Mouse (Mus musculus) c-Kit-negative CD71-positive TER-119-positive erythroid progenitor cells, embryonic 14.5 days (primary cell): Measurements from ENCODE around the gene Pbxip1.

Experiments used
- DNase-seq: peaks from one replicate; pipeline ENCODE4 v3.0.0-alpha.2; 2013; ENCODE audit warnings: low read depth, low spot score

The Pbxip1 gene

DNA sequence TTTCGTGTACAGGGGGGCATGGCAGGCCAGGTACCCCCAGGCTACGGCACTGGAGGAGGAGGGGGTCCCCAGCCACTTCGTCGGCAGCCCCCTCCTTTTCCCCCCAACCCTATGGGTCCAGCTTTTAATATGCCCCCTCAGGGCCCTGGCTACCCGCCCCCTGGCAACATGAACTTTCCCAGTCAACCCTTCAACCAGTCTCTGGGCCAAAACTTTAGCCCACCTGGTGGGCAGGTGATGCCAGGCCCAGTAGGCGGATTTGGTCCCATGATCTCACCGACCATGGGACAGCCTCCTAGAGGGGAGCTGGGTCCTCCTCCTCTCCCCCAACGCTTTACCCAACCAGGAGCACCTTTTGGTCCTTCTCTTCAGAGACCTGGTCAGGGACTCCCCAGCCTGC lies 3.9 kb upstream of the Pbxip1 start:
- no peak for DNase-seq

DNA sequence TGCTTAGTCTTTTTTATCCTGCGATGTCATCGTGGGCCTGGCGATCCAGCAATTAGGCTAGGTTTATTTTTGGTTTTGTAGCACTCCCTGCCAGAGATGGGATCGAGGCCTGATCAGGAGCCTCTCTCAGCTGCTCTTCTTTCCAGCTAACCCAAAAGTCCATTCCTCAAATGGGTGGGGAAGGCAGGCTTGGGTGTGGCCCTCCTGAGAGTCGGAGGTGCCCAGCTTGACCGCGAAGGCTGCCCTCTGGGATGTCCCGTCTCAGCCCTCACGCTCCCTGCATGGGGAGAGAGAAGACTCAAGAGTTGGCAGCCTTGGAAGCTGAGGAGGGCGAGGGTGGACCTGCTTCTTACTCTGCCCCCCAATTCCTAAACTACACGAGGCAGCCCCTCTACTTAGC lies 2.0 kb upstream of the Pbxip1 start:
- DNase-seq: no peak

- no peak for DNase-seq
Observed at GRCm38 (mm10) chr3:89435041-89435440, 1.5 kb upstream of the Pbxip1 start.

DNA sequence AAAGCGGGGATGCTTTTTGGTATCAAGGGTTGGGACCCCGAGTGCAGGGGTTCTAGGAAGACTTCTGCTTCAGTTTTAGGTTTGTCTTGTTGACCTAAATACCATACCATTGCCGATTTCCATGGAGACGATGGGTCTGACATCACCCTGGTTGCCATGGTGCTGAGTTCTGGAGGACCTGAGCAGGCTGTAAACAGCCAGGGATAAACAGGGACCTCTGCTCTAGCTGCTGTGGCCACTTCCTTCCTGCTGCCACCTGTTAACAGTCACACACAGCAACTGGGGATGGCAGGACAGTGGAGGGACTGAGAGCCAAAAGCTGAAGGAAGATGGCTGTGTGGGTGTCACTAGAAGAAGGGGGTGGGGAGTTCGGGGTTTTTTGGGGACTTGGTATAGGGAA lies 763 bp downstream of the Pbxip1 start:
- no peak for DNase-seq

GRCm38 (mm10) chr3:89440691-89441090 lies 4.2 kb downstream of the Pbxip1 start:
- no peak for DNase-seq

DNA sequence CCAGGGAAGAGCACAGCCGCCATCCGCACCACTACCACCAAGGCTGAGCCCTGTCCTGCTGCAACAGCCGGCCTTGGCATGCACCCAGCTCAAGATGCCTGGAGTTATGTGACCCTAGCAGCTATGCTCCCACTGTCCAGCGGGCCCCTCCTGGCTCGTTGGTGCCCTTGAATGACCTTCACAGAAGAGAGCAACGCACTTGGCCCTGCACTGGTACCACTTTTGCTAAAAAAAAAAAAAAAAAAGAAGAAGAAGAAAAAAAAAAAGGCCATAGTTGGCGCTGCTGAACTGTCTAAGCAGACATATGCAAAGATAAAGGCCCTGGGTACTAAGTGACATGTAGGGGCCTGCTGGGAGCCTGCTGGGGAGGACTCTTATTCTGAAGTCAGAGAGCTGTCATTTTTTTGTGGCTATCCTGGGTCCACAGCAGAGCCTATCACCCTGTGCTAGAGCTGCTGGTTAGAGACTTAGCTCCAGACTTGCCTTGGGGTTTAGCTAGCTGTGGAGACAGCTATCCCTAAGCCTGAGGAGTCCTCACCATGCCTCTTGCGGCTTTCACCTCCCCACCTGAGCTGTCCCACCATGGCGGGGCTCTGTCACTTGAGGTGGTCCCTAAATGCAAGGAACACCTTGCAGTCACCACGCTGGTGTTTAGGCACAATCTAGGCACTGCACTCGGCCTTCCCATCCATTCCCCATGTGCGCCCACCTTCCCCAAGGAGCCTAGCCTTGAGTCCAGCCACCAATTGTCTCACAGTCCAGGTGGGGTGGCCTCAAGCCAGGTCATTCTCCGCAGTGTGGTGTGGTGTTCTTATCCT lies 12.4 kb downstream of the Pbxip1 start:
- no peak for DNase-seq

GRCm38 (mm10) chr3:89449541-89449940 lies 13.0 kb downstream of the Pbxip1 start:
- peak; percentile 57 for DNase-seq

DNA sequence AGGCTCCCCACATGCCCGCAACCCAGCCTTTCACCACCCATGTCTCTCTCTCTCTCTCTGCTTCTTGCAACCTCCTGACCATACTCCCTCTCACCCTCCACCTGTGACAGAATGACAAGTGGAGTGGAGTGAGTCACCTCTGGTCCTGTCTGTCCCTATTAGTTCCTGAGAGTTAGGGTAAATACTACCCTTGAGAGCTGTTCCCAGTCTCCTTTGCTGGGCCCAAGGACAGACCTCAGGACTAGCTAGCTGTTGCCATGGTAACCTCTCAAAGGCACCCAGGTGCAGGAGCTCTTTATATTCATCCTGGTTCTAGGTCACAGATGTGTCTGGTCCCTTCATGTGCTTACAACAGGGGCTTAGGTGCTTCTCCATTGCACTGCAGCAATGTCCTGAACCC lies 15.4 kb downstream of the Pbxip1 start:
- DNase-seq: no peak

DNA sequence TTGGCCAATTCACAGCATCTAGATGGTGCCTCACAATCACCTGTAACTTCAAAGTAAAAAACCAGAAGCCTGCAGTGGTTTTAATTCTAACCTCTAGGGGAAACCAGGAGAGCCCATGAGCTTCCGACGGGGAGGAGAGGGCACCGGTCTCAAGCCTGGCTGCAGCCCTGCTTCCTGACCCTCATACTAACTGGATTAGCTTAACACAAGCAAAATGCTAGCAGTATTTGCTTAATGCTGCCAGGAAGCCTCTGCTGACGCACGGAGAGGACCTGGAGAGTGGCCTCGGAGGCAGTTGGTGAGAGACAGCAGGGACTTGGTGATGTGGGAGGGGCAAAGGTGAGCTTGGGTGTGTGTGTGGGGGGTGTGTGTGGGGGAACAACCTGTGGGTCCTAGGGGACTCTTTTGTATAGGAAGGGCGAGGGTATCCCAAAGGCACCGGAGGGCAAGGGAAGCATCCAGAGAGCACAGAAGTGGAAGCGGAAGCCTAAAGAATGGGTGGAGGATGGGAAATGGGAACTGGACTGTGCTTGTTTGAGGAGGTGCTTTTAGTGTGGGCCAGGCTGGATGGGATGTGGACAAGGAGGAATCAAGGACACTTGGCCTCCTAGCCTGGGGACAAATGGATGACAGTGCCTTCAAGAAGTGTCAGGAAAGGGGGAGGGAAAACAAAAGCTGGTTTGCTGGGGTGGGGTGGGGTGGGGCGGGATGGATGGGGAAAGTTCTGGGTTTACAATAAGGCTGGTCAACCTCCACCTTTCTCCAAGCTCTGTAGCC lies 18.1 kb downstream of the Pbxip1 start, which contains the start of gene Pmvk:
Pmvk (plus strand) TSS at position 141 of the 777 bp plus-strand sequence.
- DNase-seq: no peak

- DNase-seq: no peak
Observed at GRCm38 (mm10) chr3:89455786-89456285, 19.3 kb downstream of the Pbxip1 start.

DNA sequence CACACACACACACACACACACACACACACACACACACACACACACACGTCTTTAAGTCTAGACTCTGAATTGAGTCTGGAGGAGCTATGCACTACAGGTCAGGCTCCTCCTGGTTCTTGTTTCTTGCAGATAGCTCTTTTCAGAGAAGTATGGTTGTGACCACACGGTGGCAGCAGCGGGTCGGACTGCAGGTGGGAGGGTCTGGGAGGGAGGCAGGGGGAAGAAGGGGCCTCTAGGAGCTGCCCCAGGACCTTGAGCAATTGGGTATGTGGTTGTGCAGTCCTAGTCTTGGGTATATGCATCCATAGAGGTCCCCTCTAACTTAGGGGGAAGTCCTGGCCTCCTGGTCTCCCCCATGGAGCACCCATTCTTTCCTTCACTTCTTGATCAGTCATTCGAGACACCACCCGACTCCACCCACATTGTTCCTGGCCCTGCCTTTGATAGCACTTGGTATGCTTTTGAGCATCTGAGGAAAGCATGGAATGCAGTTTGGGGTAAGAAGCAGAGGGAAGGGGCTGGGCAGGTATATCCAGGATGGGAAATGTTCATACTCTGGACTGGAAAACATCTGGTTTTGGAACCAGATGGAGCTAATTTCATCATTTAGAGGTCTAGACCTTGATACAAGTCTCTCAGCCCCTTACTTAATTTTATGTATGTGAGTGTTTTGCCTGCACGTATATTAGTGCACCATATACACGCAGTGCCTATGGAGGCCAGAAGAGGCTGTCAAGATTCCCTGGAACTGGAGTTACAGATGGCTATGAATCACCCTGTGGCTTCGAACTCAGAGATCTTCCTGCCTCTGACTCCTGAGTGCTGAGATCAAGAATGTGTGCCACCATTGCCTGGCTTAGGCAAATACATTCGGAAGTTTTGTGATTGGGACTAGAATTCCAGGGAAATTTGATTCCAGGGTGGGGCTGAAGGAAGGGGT lies 20.5 kb downstream of the Pbxip1 start:
- peak; percentile 62 for DNase-seq

DNA sequence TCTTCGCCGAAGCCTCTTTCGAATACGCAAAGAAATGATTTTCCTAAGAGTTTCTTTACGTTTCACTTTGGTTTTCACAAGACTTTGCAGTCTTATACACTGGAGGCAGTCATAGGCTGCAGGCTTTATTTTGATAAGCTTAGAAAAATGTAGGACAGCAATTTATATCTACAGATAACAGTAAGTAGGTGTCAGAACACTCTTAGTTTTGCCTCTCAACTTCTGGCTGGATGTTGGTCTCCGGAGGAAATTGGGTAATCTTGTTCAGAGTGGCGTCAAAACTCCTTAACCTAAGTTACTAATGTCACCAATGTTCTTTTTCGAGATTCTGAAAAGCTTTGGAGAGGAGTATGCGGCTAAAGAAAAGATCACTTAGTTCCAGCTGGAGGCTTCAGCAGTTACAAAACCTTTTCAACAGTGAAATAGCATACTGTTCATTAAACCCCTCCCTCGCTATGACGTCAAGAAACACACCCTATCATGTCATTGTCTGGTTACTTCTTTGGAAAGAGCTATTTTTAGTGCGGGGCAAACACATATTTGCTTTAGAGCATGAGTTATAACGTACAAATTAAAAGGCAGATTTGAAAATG lies 22.0 kb downstream of the Pbxip1 start:
- peak; percentile 15 for DNase-seq

DNA sequence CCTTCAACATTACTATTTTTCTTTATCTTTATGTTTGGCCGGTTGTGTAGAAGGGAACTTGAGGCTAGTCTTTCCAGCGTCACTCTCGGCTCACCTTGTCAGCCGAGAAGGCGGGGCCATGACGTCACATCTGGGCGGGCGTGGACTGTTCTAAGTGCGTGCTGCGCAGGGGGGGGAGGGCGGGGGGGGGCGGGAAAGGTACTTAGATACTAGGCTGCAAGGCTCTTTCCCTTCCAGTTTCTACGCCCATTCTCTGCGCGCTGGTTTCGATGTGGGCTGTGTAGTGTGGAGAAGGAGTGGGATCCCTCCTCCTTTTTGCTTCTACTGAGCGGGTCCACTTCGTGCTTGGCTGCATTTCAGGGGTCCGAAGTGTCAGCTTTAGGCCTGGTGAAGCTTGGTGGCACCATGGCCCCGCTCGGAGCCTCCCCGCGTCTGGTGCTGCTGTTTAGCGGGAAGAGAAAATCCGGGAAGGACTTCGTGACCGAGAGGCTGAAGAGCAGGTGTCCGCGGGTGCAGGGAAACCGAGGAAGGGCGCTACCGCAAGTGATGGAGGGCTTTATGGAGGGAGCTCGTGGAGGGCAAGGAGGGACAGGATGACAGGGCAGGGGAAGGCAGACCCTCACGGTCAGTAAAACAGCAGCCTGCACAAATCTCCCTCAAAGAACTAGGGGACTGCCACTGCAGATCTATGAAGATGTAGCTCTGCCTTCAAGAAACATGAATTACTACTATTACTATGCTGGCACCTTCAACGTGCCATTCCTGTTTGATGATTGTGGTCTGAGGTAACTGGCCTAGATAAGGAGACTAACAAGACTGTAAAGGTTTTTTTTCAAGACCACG lies 22.7 kb downstream of the Pbxip1 start:
- DNase-seq: peak; percentile 92

- DNase-seq: no peak
Observed at GRCm38 (mm10) chr3:89468268-89468667, 31.8 kb downstream of the Pbxip1 start.

DNA sequence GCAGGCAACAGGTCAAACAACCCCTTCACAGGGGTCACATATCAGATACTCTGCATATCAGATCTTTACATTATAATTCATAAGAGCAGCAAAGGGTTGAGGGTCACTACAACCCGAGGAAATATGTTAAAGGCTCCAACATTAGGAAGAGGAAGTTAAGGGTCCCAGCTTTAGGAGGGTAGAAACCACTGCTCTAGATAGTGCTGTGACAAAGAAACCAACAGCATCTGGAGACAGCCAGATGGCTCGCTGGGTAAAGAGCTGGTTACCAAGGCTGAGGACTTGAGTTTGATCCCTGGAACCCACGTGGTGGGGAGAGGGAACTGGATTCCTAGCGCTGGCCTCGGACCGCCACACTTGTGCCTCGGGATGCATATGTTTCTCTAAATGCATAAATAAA lies 35.8 kb downstream of the Pbxip1 start:
- no peak for DNase-seq

GRCm38 (mm10) chr3:89473838-89474237 lies 37.3 kb downstream of the Pbxip1 start:
- DNase-seq: no peak

DNA sequence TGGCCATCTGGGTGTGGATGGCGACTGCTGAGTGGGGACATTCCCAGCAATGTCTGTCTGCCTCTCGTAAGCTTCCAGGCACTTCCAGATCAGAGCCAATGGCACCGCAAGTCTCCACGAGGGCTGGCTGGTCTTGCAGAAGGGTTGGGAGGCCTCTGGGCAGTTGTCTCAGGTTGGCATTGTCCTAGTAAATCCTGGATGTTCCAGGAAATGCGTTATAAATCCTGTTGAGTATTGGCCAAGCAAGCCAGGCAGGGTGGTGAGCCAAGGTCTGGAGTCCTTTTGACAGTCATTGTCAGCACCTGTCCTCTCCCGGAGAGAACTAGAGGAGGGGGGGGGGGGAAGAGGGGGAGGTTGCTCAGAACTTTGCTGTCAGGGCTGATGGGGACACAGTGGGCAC lies 42.5 kb downstream of the Pbxip1 start:
- no peak for DNase-seq

DNA sequence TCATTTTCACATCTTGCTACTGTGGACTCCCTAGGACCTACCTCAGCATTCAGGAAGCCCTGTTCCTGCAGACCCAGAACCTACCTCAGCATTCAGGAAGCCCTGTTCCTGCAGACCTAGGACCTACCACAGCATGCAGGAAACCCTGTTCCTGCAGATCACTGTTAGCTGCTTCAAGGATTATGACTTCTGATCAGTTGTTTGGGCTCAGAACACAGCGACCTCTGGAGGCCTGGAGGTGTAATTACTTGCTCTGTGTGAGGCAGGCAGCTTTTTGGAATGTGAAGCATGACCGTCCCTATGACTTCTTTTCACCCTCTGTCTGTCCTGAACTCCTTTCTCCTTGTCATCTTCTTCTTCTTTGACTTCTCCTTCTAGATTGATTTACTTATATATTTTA lies 45.0 kb downstream of the Pbxip1 start:
- peak; percentile 29 for DNase-seq

DNA sequence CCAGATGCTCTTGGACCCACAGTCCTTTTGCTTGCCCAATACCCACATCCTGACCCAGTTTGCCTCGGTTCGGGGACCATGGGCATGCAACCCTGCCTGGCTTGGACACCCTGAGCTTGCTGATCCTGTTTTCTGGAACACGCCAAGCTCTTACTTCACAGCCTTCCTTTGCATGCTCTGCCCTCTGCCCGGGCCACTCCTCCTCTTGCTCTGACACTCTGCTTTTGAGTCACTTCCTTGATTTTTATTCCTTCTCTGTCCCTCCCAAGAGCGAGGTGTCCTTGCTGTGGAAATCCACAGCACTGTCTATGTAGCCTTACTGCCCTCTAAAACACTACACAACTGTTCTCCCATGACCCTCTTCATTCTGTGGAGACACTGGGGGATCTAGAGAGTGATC lies 45.7 kb downstream of the Pbxip1 start:
- no peak for DNase-seq
